Mouse (Mus musculus): ENCODE data around the gene Ccdc58. TPM values are rescaled to one million over a fixed set of nuclear protein-coding genes. Genes with fewer than 3 reads are reported as not detected.

Gene Ccdc58
- 41.5 TPM for polyA plus RNA-seq (2017; shearing (Covaris generic))

DNA sequence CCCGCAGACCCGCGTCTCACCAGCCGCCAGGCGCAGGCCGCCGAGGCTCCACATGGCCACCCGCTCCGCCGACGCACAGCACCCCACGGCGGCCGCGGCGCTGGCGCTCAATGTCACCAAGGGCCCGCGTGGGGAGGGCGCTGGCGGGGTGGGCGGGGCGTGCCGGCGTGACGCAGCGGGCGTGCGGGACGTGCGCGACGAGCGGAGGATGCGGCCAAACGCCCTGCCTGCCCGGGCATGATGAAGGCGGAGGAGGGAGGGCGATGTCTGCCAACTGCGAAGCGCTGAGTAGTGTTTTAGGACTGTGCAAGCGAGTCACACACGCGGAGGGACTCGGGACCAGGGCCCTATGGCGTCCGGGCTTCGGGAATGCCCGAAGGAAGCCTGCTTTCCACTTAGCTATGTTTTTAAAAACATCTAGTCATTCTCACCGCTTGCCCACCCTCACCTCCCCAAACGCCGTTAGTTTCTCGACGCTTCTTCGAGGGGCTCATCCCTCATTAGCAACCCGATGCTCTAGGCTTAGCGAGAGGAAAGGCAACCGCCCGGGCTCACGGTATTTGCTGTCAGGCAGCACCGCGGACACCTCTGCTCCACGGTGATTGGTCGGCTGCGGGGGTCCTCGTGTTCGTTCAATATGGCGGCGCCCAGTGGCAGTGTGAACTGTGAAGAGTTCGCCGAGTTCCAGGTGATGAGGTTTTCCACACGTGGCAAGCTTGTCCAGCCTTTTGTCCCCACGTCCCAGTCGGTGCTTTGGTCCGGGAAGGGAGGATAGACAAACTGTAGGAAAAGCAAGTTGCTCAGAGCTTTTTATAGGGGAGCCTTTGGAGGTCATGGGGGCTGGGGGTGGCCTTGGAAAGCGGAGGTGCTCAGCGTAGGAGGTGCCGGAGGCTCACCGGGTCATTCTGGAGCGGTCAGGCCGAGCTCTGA, at the start of gene Ccdc58, which contains the start of gene Fam162a:
Ccdc58 (plus strand) TSS at position 236 of the 930 bp plus-strand sequence.
Fam162a (minus strand) TSS at position 145 of the 930 bp plus-strand sequence.

DNA sequence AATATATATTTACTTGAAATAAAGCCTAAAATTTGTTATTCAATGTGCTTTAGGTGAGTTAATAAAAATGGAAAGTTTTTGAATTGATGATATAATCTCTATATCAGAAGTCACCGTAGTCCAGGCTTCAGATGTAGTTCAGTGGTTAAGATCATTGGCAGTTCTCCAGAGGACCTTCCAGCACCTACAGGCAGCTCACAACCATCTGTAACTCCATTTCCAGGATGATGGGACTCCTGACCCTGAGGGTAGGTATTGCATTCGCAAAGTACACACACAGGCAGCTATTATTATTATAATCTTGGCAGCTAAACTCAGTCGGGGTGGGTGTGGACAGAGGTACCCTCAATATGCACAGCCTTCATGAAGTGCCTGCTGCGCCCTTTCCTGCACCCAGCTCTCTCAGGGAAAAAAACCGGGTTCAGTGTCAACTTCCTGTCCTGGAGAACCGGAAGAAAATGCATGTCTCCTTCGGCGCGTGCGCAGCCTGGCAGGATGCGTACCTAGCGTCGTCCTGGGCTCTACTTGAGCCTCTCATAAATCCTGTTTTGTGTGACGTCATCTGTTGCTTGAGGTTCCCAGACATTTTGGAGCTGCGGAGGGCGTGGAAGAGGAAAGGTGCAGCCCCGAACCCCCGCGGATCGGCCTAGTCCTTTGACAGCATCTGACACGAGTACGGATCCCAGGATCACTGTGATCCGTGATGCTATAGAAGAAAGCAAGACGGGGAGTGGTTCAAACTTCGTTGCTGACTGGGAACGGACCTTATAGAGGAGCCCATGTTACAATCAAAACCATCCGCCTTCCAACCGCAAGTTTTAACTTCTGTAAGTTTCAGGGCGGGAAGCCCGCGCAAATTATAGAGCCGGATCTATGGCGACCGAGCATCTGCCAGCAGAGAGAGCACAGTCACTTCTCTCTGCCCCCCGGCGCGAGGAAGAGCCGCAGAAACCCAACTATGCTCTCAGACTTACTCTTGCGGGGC, 30.6 kb upstream of the Ccdc58 start, which contains the start of gene Wdr5b:
Wdr5b (plus strand) TSS at position 551 of the 985 bp plus-strand sequence.

DNA sequence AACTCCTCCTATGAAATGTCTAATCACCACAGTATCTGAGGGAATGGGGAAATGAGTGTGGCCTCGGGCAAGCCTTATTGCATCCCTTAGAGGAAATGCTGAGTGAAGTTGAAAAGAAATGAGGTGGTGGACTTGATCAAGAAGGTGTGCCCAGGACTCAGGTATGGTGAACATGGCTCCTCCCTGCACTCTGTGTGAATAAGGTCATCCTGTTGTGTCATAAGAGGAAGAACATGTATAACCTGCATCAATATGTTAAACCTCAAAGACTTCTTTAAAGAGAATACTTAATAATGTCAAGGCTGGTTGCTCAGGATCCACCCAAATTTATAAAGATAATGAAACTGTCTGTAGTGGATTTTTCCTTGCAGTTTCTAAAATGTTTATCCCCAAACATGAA, 59.7 kb downstream of the Ccdc58 start, which contains the start of gene Csta1:
Csta1 (minus strand) TSS at position 101 of the 400 bp plus-strand sequence.

Other genes with a start within 250 kb of the Ccdc58 start
- 115 TPM for gene Parp14, start 200.1 kb upstream of the Ccdc58 start, polyA plus RNA-seq (2017; shearing (Covaris generic))
- 105 TPM for gene Parp9, start 133.2 kb upstream of the Ccdc58 start, polyA plus RNA-seq (2017; shearing (Covaris generic))
- 102 TPM for gene Dtx3l, start 132.5 kb upstream of the Ccdc58 start, polyA plus RNA-seq (2017; shearing (Covaris generic))
- gene Kpna1, start 92.9 kb upstream of the Ccdc58 start, polyA plus RNA-seq (2017; shearing (Covaris generic)), result 87.5 TPM
- 8.0 TPM for gene Wdr5b, start 30.5 kb upstream of the Ccdc58 start, polyA plus RNA-seq (2017; shearing (Covaris generic))
- 112 TPM for gene Fam162a, start 91 bp upstream of the Ccdc58 start, polyA plus RNA-seq (2017; shearing (Covaris generic))
- gene Csta1, start 59.6 kb downstream of the Ccdc58 start, polyA plus RNA-seq (2017; shearing (Covaris generic)), result not detected
- gene Stfa2l1, start 85.1 kb downstream of the Ccdc58 start, polyA plus RNA-seq (2017; shearing (Covaris generic)), result not detected
- gene Gm5483, start 112.5 kb downstream of the Ccdc58 start, polyA plus RNA-seq (2017; shearing (Covaris generic)), result not detected
- gene Gm5416, start 138.7 kb downstream of the Ccdc58 start, polyA plus RNA-seq (2017; shearing (Covaris generic)), result not detected
- 1.7 TPM for gene 2010005H15Rik, start 149.8 kb downstream of the Ccdc58 start, polyA plus RNA-seq (2017; shearing (Covaris generic))
- not detected for gene Stfa1, start 205.3 kb downstream of the Ccdc58 start, polyA plus RNA-seq (2017; shearing (Covaris generic))

Measured in inflammation-experienced regulatory T-cells, adult 16 weeks (primary cell).